Mouse (Mus musculus): ENCODE data around the gene Ybx1.

GRCm38 (mm10) chr4:119338861-119339361 is 44.5 kb upstream of the Ybx1 start:
- TF ChIP-seq CTCF (IDR thresholded peaks at IDR 0.05; ENCODE audit: insufficient read depth, low read length) (peak; percentile 50), POLR2A (IDR thresholded peaks at IDR 0.05; ENCODE audit: borderline replicate concordance, extremely low read depth, low read depth, low read length) (no peak)

All from lung, adult 2 months (tissue).